In the genomic region with DNA sequence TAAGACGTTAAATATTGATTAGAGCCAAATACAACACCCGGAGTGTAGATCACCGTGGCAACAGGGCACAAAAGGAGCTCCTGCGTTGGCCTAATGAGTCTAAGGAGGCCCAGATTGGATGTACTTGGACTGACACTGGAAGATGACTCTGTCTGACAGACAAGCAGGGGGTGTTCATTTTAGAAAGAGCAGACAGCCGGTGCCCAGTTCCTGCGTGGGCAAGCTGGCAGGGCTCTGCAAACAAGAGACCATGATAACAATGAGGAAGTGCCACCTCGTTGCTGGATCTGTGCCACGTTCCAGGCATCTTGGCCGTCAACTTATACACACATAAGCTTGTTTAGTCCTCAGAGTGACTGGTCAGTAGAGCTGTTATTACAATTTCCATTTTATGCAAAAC, we compare ENCODE assay signal across 13 mouse cellular contexts.
DNase-seq lines count a peak whose midpoint lies in the region; ATAC-seq and TF ChIP-seq lines count a peak whose summit lies in the region.
"Had no signal": no experiment of that assay in that cellular context is flagged by ENCODE, and none has a peak within 500 bp of the region (broad histone marks: within the 10 kb centered on the region; RNA-seq: fewer than 3 reads in every experiment).

No protein-coding gene starts in this region.

- H3K4me3 ChIP-seq in hindbrain, embryonic 16.5 days (ENCODE audit: low read length): no peak overlapping the region
- no peak overlapping the region for H3K4me3 ChIP-seq in hindbrain, embryonic 12.5 days
- no peak overlapping the region for H3K4me3 ChIP-seq in cerebellum, adult 2 months (replicated peaks; ENCODE audit: insufficient read depth, low read depth, low read length)
- no peak overlapping the region for H3K4me3 ChIP-seq in midbrain, postnatal 0 days (ENCODE audit: low read depth, low read length)
- no peak overlapping the region for H3K4me3 ChIP-seq in gastrocnemius, adult 2 months
- H3K4me3 ChIP-seq in intestine, embryonic 16.5 days (ENCODE audit: low read length): no peak overlapping the region
- H3K4me3 ChIP-seq: embryonic facial prominence, embryonic 10.5 days; stomach, embryonic 15.5 days had no signal

- peaks cover 2% of the 10 kb centered on the region; the same call in 1 of the 2 replicates for H3K4me1 ChIP-seq in hindbrain, embryonic 16.5 days (ENCODE audit: control insufficient read depth, insufficient read depth, low read depth, low read length)
- H3K4me1 ChIP-seq in hindbrain, embryonic 12.5 days: 0 out of 2 replicates have a peak, but pooled peaks cover 4% of the 10 kb centered on the region
- H3K4me1 ChIP-seq in cerebellum, adult 2 months (ENCODE audit: control insufficient read depth, insufficient read depth, low read length): peaks cover 23% of the 10 kb centered on the region
- H3K4me1 ChIP-seq in midbrain, postnatal 0 days (ENCODE audit: insufficient read depth, low read length): no peaks in the 10 kb centered on the region; the same call in 1 of the 2 replicates
- H3K4me1 ChIP-seq in intestine, embryonic 16.5 days (ENCODE audit: control insufficient read depth, insufficient read depth, low read length): no peaks in the 10 kb centered on the region
- H3K4me1 ChIP-seq: embryonic facial prominence, embryonic 10.5 days; stomach, embryonic 15.5 days had no signal

- H3K4me2 ChIP-seq in hindbrain, embryonic 16.5 days (ENCODE audit: low read length): no peak overlapping the region
- no peak overlapping the region for H3K4me2 ChIP-seq in hindbrain, embryonic 12.5 days (replicated peaks)
- no peak overlapping the region for H3K4me2 ChIP-seq in midbrain, postnatal 0 days (ENCODE audit: low read depth, low read length, poor library complexity, severe bottlenecking)
- no peak overlapping the region for H3K4me2 ChIP-seq in intestine, embryonic 16.5 days (ENCODE audit: low read depth, low read length)
- H3K4me2 ChIP-seq: stomach, embryonic 15.5 days had no signal

- no peaks in the 10 kb centered on the region for H3K27me3 ChIP-seq in hindbrain, embryonic 16.5 days (replicated peaks; ENCODE audit: control insufficient read depth, insufficient read depth, low read length)
- no peaks in the 10 kb centered on the region for H3K27me3 ChIP-seq in hindbrain, embryonic 12.5 days
- no peaks in the 10 kb centered on the region for H3K27me3 ChIP-seq in cerebellum, adult 2 months (ENCODE audit: control insufficient read depth, insufficient read depth, low read length)
- no peaks in the 10 kb centered on the region for H3K27me3 ChIP-seq in midbrain, postnatal 0 days (ENCODE audit: insufficient read depth, low read length)
- H3K27me3 ChIP-seq in intestine, embryonic 16.5 days (replicated peaks; ENCODE audit: control insufficient read depth, insufficient read depth, low read length): no peaks in the 10 kb centered on the region
- H3K27me3 ChIP-seq: Patski; stomach, embryonic 15.5 days had no signal

- H3K9ac ChIP-seq in hindbrain, embryonic 16.5 days (ENCODE audit: low read depth, low read length): no peak overlapping the region
- no peak overlapping the region for H3K9ac ChIP-seq in hindbrain, embryonic 12.5 days
- H3K9ac ChIP-seq in midbrain, postnatal 0 days (replicated peaks; ENCODE audit: low read length, poor library complexity, severe bottlenecking): no peak overlapping the region
- no peak overlapping the region for H3K9ac ChIP-seq in intestine, embryonic 16.5 days (ENCODE audit: low read depth, low read length)
- H3K9ac ChIP-seq: stomach, embryonic 15.5 days had no signal

- peak; percentile 64 to 78 for DNase-seq in cerebellum, adult 2 months
- DNase-seq in left cerebral cortex, adult 18-20 months (ENCODE audit: low spot score in 2 of 2): peak; percentile 72 to 78
- peak; percentile 68 for DNase-seq in midbrain, postnatal 0 days (ENCODE audit: low spot score)
- no peak for DNase-seq in heart, postnatal 25 days (ENCODE audit: low spot score)
- DNase-seq in gastrocnemius, adult 2 months: no peak
- DNase-seq: liver had no signal

- no peak for TF ChIP-seq POLR2A in cerebellum, adult 2 months (IDR thresholded peaks at IDR 0.05; ENCODE audit: borderline replicate concordance, insufficient read depth, low read length)

- ATAC-seq in hindbrain, embryonic 16.5 days: peak; percentile 52; the same call in 1 of the 2 replicates
- no peak for ATAC-seq in hindbrain, embryonic 12.5 days (ENCODE audit: low FRiP score)
- no peak for ATAC-seq in midbrain, postnatal 0 days (ENCODE audit: low FRiP score)
- ATAC-seq in intestine, embryonic 16.5 days: no peak
- ATAC-seq: Patski had no signal

- H3K27ac ChIP-seq in hindbrain, embryonic 16.5 days (ENCODE audit: low read depth, low read length): no peak overlapping the region
- no peak overlapping the region for H3K27ac ChIP-seq in hindbrain, embryonic 12.5 days
- no peak overlapping the region for H3K27ac ChIP-seq in cerebellum, adult 2 months (ENCODE audit: insufficient read depth, low read length)
- H3K27ac ChIP-seq in midbrain, postnatal 0 days (ENCODE audit: low read depth, low read length): no peak overlapping the region
- no peak overlapping the region for H3K27ac ChIP-seq in gastrocnemius, adult 2 months
- H3K27ac ChIP-seq in intestine, embryonic 16.5 days (ENCODE audit: low read length): no peak overlapping the region
- H3K27ac ChIP-seq: embryonic facial prominence, embryonic 10.5 days; kidney, postnatal 0 days; stomach, embryonic 15.5 days had no signal

- no peaks in the 10 kb centered on the region for H3K9me3 ChIP-seq in hindbrain, embryonic 16.5 days (ENCODE audit: control insufficient read depth, low read length)
- H3K9me3 ChIP-seq in hindbrain, embryonic 12.5 days (replicated peaks): no peaks in the 10 kb centered on the region
- H3K9me3 ChIP-seq in midbrain, postnatal 0 days (ENCODE audit: low read length): no peaks in the 10 kb centered on the region
- H3K9me3 ChIP-seq in intestine, embryonic 16.5 days (ENCODE audit: control insufficient read depth, low read length): no peaks in the 10 kb centered on the region
- H3K9me3 ChIP-seq: embryonic facial prominence, embryonic 10.5 days; stomach, embryonic 15.5 days had no signal

- 52% methylated on average over 9 of the region's 9 CpGs for WGBS in hindbrain, embryonic 16.5 days
- WGBS in hindbrain, embryonic 12.5 days: 67% methylated on average over 9 of the region's 9 CpGs
- 16% methylated on average over 9 of the region's 9 CpGs for WGBS in cerebellum, adult 2 months
- 42% methylated on average over 9 of the region's 9 CpGs for WGBS in midbrain, postnatal 0 days
- 64% methylated on average over 9 of the region's 9 CpGs for WGBS in intestine, embryonic 16.5 days

- intact Hi-C loops in heart, postnatal 25 days (cut with DNase I): no loop called here
- intact Hi-C loops in gastrocnemius, adult 2 months (cut with DNase I): no loop called here

- no peak for TF ChIP-seq CTCF in cerebellum, adult 2 months (IDR thresholded peaks at IDR 0.05; ENCODE audit: borderline replicate concordance, insufficient read depth, low read depth, low read length)
- TF ChIP-seq CTCF in midbrain, postnatal 0 days (IDR thresholded peaks at IDR 0.05): no peak
- TF ChIP-seq CTCF in gastrocnemius, adult 2 months (IDR thresholded peaks at IDR 0.05): no peak

- no peaks in the 10 kb centered on the region for H3K36me3 ChIP-seq in hindbrain, embryonic 16.5 days (ENCODE audit: control insufficient read depth, insufficient read depth, low read length)
- H3K36me3 ChIP-seq in hindbrain, embryonic 12.5 days: no peaks in the 10 kb centered on the region
- H3K36me3 ChIP-seq in midbrain, postnatal 0 days (ENCODE audit: insufficient read depth, low read length): peaks cover 6% of the 10 kb centered on the region; the same call in 1 of the 2 replicates
- H3K36me3 ChIP-seq in intestine, embryonic 16.5 days (ENCODE audit: control insufficient read depth, insufficient read depth, low read length): no peaks in the 10 kb centered on the region
- H3K36me3 ChIP-seq: embryonic facial prominence, embryonic 10.5 days; stomach, embryonic 15.5 days had no signal

Comparison
In these comparisons a context has a peak if more than half of its experiments do, and no peak if none do; other contexts are left out.
1. DNase-seq: peak in cerebellum, adult 2 months (2 of 2), left cerebral cortex, adult 18-20 months (2 of 2) and midbrain, postnatal 0 days (single experiment); none in heart, postnatal 25 days (single experiment) and gastrocnemius, adult 2 months (single experiment).